Mouse (Mus musculus) G1E-ER4 (cell line): ENCODE measurements around the gene Ubash3a. TPM values are rescaled to one million over a fixed set of nuclear protein-coding genes. Genes with fewer than 3 reads are reported as not detected.

Experiments used
- GATA1 ChIP-seq: IDR thresholded peaks from one replicate; pipeline ENCODE4 v1.8.0; 2012; ENCODE audit warnings: low read length, inconsistent platforms
- polyA plus RNA-seq: library from polyadenylated mRNA; stranded (reverse); fragments of >175 nt; gene quantifications from 2 replicates; pipeline ENCODE4 v1.2.3, GENCODE M21; 2012

Ubash3a gene
- polyA plus RNA-seq, 1 experiment = not detected

DNA sequence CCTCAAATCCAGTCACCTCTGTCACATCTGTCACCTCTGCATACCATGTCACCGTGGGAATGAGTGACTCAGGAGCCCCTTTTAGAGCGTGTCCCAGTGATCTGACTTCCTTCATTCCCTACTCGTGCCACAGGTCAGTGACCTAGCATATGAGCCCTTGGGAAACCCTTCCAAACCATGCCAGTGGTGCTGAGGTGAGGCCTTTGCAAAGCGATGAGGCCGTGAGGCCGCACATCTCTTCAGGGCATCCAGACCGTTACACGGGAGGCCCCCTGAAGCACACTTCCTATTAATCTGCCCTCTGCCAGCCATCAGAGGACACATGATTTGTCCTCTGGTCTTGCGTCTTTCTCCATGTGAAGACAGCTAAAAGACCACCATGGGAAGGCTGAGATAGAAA lies 71.9 kb downstream of the Ubash3a start:
- TF ChIP-seq GATA1 = no peak

DNA sequence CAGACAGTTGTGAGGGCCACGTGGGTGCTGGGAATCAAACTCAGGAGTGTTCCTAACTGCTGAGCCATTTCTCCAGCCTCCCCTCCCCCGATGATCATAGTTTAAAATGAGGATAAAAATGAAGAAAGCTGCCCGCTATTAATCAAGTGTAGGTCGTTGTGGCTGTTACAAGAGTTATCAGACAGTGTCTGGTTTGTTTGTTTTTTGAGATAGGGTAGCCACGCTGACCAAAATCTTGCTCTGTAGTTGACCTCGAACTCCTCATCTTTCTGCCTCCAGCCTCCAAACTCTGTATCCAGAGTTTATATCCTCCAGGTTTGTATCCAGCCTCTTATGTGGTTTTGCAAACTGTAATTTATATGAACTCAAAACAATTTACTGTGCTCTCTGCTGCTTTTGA lies 72.6 kb downstream of the Ubash3a start:
- TF ChIP-seq GATA1 = no peak

DNA sequence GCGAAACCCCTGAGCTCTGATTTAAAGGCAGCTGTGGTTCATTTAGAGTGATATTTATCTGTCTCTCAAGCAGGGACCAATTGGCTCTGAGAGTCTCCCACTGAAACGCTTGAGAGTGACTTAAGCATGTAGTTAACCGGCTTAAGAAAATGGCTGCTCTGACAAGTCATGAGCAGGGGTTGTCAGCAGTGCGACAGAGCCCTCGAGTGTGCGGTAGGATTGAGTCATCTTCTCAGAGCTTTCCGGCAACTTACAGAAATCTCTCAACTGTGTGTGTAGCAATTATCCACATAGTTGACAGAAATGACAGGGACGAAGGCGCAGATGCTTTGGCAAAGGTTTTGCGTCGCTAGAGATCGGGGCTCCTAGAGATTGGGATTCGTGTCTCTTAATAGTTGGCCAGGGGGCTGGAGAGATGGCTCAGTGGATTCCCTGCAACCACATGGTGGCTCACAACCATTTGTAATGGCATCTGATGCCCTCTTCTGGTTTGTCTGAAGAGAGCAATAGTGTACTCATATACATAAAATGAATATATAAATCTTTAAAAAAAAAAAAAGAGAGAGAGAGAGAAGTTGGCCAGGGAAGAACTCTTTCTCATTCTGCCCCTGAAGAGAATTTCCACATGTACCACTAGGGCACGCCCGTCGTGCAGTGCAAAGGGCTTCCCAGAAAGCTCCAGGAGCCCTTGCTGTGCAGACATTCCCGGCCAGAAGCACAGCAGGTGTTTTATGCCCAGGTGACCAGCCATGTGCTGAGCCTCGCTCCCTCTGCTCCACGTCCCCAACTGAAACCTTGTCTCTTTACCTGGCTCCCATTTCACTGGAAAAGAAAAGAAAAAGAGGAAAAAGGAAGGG lies 74.4 kb downstream of the Ubash3a start:
- TF ChIP-seq GATA1 = no peak

DNA sequence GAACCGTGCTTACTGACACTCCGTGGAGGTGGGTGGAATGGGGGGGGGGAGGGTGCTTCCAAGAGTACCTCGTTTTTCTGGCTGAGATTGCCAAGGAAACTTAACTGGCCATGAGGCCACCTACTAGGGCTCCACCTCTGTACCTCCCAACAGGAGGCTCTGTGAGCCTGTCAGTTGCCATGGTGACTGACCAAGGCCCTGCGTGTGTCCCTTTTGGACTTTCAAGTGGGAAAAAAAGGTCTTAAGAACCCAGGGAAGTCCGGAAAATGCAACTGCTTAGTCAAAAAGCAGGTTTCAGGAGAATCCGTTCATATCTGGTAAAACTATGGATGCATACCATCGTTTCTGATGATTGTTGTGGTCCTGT lies 75.0 kb downstream of the Ubash3a start:
- TF ChIP-seq GATA1 = no peak

DNA sequence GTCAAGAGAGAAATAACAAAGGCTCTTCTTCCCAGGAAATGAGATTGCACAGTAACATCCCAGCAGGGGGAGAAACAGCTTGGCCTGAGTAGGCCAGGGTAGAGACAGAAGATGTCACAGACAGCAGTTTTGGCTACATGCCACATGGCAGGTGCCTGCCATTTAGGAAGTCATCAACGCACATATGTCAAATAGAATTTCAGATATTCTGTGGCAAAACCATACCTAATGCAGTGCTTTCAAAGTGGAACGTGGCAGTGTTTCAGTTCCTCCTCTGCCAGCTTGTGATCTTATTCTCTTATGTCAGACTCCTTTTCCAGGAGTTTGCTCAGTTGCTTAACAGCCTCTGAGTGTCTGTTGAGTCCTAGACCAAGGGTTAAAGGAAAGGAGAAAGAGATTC lies 78.2 kb downstream of the Ubash3a start:
- TF ChIP-seq GATA1 = no peak

DNA sequence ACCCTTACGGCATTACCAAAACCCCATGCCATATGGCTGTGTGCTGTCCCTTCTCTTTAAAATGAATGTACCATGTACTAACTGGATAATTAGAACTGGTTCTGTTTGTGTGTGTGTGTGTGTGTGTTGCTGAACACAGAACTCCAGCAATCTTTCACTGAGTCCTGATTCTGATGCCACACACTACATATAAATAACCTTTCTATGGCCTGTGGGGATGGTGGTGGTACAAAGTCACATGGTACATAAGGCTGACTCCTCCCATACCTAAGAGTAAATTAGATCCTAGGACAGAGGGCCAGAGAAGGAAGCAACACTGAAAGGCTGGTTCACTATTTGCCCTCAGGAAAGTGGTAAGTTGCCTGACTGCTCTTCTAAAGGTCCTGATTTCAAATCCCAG lies 78.8 kb downstream of the Ubash3a start, which contains the start of gene Slc37a1:
Gene Slc37a1 (plus strand): TSS at position 301 of the 400 bp plus-strand sequence.
- TF ChIP-seq GATA1 = no peak

DNA sequence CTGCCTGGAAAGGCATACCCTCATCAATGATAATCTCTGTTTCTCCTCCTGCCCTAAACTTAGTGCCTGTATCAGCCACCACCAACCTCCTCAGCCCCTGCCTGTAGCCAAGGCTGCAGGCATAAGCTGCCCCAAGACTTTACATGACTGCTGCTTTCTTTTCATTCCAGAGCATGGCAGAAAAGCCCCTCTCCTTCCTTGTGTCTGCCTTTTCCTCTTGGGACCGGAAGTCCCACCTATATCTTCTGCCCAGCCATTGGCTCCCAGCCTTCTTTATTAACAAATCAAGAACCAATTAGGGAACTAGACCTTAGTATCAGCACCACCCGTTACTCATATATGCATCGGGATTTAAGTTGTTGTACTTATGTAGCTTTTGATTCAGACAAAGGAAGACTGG lies 79.5 kb downstream of the Ubash3a start:
- no peak for TF ChIP-seq GATA1

DNA sequence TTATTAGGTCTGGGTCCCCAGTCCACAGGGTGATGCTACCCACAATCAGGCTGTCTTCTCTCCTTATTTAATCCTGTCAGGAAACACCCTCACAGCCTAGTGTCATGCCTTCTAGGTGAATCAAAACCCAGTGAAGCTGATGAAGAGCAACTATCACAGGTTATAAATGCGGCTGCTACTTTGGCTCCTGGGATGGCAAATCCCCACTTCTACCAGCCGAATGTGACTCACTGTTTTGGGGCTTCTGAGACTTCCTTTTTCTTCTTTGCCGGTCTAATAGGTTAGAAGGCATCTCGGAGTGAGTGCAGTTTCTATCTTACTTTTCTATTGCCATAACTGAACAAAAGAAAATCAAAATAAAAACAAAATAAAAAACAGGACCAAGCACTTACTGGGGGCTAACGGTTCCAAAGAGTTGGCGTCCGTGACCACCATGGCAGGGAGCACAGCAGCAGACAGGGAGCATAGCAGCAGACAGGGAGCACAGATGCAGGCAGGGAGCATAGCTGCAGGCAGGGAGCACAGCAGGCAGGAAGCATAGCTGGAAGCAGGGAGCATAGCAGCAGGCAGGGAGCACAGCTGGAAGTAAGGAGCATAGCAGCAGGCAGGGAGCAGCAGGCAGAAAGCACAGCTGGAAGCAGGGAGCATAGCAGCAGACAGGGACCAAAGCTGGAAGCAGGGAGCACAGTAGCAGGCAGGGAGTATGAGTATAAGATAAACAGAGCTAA lies 81.5 kb downstream of the Ubash3a start:
- no peak for TF ChIP-seq GATA1

DNA sequence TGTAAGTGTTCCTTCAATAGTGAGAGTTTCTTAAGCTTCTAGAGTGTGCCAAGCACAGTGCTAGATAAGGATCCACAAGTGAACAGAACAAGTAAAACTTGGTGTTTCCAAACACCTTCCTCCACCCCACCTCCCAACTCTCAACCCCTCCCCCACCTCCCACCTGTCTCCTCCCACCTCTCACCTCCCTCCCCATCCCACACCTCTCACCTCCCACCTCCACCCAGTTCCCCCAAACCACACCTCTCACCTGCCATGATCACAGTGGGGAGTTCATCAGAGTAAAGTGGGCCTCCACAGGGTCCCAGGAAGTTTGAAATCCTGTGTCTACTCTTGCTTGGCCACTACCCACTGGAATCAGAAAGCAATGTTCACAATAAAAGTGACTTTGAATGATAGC lies 82.6 kb downstream of the Ubash3a start:
- no peak for TF ChIP-seq GATA1

DNA sequence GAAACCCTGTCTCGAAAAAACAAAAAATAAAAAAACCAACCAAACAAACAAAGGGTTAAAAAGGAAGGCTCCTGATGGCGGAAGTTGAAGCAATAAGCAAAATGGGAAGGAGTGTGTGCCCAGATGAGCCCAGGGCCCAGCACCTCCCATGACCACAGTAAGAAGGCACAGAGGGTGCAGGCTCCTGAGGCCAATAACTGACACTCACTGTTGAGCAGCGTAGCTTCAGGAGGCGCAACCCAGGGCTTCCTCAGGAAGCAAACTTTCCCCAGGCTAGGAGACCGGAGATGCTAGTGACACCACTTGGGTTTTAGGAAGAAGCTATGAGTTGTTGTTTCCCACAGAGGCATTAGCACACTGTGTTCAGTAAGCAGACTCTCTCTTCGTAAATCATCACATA lies 83.2 kb downstream of the Ubash3a start:
- no peak for TF ChIP-seq GATA1

DNA sequence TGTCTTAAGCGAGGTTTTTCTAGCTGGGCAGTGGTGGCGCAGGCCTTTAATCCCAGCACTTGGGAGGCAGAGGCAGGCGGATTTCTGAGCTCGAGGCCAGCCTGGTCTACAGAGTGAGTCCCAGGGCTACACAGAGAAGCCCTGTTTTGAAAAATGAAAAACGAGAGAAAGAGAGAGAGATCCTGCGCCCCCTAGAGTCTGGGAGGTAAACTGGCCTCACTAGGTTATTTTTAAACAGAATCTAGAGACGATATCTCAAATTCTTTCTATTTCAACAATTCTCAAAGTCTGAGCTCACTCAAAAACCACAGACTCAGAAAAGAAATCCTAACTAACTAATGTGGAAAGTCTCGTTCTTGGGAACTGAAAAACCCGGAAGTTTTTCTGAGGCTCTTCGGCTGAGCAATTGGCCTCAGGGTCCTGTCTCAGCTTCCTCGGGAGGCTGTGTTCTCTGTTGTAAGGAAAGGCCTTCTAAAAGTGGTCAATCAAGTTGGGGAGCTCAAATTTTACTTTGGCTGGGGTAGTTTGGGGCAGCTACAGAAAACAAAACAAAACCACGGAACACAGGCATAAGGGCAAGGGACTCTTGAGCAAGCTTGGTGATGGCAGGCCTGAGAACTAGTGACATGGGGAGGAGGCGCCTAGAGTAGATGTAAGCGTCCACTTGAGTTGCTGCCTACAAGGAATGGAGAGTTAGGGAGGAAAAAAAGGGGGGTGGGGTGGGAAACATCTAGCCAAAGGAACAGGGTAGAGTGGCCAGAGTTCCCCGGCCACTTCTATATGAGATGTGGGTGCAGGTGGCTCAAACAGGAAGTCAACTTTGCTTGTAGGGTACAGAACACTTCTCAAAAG lies 86.9 kb downstream of the Ubash3a start:
- no peak for TF ChIP-seq GATA1

DNA sequence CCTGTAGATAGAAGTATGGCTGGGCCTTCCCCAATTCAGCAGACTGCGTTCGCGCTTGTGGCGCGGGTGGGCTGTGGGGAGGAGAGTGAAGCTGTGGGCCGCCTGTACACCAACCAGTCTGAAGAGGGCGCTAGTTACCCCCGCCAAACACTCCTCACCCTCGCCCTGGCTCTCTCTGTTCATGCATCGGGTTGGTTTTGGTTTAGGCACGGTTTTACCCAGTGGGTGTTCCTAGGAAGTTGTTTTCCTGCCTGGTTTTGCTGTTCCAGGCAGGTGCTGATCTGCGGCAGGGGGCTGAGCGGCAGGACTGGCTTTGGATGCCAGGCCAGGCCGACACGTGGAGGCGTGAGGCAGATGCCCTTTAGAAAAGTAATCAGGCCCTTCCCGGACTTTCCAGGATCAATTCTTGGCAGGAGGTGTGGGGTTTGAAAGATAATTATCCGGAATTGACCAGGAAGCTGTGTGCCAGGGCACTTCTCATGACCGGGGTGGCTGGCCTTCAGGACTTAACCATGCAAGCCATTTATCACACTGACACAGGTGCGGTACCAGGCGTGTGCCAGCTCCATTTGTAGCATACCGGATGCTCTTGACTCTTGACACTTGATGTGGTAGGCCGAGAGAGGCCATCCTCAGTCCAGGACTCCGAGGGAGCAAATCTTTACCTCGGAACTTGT lies 87.7 kb downstream of the Ubash3a start:
- TF ChIP-seq GATA1 = no peak

DNA sequence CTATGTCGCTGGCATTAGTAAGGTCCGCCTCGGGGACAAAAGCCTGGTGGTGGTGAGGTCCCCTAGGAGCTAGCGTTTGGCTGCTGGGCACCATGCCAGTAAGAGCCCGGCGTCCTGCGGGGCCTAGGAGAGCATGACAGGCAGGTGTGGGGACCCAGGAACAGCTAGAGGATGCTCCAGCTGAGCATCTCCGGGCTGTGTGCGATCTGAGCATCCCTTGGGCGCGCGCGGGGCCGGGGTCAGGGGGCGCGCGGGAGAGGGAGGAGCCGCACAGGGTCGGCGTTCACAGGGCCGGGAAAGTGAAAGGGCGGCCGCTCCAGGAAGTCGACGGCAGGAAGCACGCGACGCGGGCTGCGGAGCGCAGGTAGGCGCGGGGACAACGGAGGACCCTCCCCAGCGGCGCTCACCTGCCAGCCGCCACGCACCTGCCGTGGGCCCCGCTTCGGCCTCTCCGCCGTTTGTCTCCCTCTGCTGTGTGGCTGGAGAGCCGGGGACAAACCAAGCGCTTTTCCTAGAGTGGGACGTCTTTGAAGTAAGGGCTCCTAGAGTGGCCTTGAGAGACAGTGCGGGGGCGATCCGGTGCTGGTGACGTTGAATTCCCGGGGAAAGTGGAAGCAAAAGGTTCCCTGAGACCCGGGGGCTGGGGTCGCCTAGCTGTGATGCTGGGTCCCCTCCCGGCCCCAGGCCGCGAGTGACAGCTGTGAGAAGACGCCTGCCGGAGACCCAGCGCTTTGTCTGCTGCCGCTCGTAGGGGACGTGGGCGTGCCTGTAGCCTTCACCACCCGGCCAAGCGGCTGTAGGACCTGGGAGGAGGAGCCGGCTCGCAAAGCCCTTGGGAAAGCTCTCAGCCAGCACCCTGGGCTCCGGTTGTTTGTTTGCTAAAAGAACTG lies 88.5 kb downstream of the Ubash3a start:
- no peak for TF ChIP-seq GATA1

Other genes starting within 250 kb of the Ubash3a start
- not detected in 2 replicates for gene Abcg1, start 150.2 kb upstream of the Ubash3a start, polyA plus RNA-seq
- not detected in 2 replicates for gene Tff3, start 78.2 kb upstream of the Ubash3a start, polyA plus RNA-seq
- not detected in 2 replicates for gene Tff2, start 63.6 kb upstream of the Ubash3a start, polyA plus RNA-seq
- gene Tff1, start 42.6 kb upstream of the Ubash3a start, polyA plus RNA-seq = not detected in 2 replicates
- gene Tmprss3, start 8.9 kb upstream of the Ubash3a start, polyA plus RNA-seq = not detected in 2 replicates
- not detected in 2 replicates for gene Rsph1, start 69.5 kb downstream of the Ubash3a start, polyA plus RNA-seq
- not detected in 2 replicates for gene Slc37a1, start 78.9 kb downstream of the Ubash3a start, polyA plus RNA-seq
- gene Pde9a, start 178.3 kb downstream of the Ubash3a start, polyA plus RNA-seq = not detected in 2 replicates